Mouse (Mus musculus): ENCODE data around the gene Tenm3. TPM values are rescaled to one million over a fixed set of nuclear protein-coding genes. Genes with fewer than 3 reads are reported as not detected.

The Tenm3 gene
- polyA plus RNA-seq, 1 experiment: 3.1 TPM

GRCm38 (mm10) chr8:48522004-48522403, 321.7 kb downstream of the Tenm3 start:
- DNase-seq (ENCODE audit: low read depth): no peak

- DNase-seq (ENCODE audit: low read depth): no peak
Observed at GRCm38 (mm10) chr8:48517431-48517830, 326.3 kb downstream of the Tenm3 start.

- DNase-seq (ENCODE audit: low read depth): no peak
Observed at GRCm38 (mm10) chr8:48514230-48514629, 329.5 kb downstream of the Tenm3 start.

GRCm38 (mm10) chr8:48513801-48514200, 329.9 kb downstream of the Tenm3 start:
- no peak for DNase-seq (ENCODE audit: low read depth)

GRCm38 (mm10) chr8:48511546-48511945, 332.2 kb downstream of the Tenm3 start:
- no peak for DNase-seq (ENCODE audit: low read depth)

GRCm38 (mm10) chr8:48511137-48511536, 332.6 kb downstream of the Tenm3 start:
- DNase-seq (ENCODE audit: low read depth): no peak

- DNase-seq (ENCODE audit: low read depth): no peak
Observed at GRCm38 (mm10) chr8:48508641-48509599, 334.8 kb downstream of the Tenm3 start.

GRCm38 (mm10) chr8:48507719-48508501, 335.8 kb downstream of the Tenm3 start:
- DNase-seq (ENCODE audit: low read depth): no peak

GRCm38 (mm10) chr8:48492491-48492890, 351.3 kb downstream of the Tenm3 start:
- no peak for DNase-seq (ENCODE audit: low read depth)

- no peak for DNase-seq (ENCODE audit: low read depth)
Observed at GRCm38 (mm10) chr8:48490635-48491165, 353.1 kb downstream of the Tenm3 start.

GRCm38 (mm10) chr8:48489936-48490634, 353.7 kb downstream of the Tenm3 start:
- no peak for DNase-seq (ENCODE audit: low read depth)

- DNase-seq (ENCODE audit: low read depth): no peak
Observed at GRCm38 (mm10) chr8:48489417-48489816, 354.3 kb downstream of the Tenm3 start.

GRCm38 (mm10) chr8:48488809-48489208, 354.9 kb downstream of the Tenm3 start:
- DNase-seq (ENCODE audit: low read depth): no peak

- no peak for DNase-seq (ENCODE audit: low read depth)
Observed at GRCm38 (mm10) chr8:48484143-48484542, 359.6 kb downstream of the Tenm3 start.

- no peak for DNase-seq (ENCODE audit: low read depth)
Observed at GRCm38 (mm10) chr8:48481709-48482671, 361.8 kb downstream of the Tenm3 start.

GRCm38 (mm10) chr8:48477371-48477935, 366.3 kb downstream of the Tenm3 start:
- DNase-seq (ENCODE audit: low read depth): no peak

GRCm38 (mm10) chr8:48476896-48477295, 366.9 kb downstream of the Tenm3 start:
- DNase-seq (ENCODE audit: low read depth): no peak

- no peak for DNase-seq (ENCODE audit: low read depth)
Observed at GRCm38 (mm10) chr8:48467633-48468032, 376.1 kb downstream of the Tenm3 start.

GRCm38 (mm10) chr8:48458373-48458772, 385.4 kb downstream of the Tenm3 start:
- no peak for DNase-seq (ENCODE audit: low read depth)

All from gonadal fat pad, adult 2 months (tissue).